ENCODE assay signal across 8 mouse cellular contexts in the genomic region with DNA sequence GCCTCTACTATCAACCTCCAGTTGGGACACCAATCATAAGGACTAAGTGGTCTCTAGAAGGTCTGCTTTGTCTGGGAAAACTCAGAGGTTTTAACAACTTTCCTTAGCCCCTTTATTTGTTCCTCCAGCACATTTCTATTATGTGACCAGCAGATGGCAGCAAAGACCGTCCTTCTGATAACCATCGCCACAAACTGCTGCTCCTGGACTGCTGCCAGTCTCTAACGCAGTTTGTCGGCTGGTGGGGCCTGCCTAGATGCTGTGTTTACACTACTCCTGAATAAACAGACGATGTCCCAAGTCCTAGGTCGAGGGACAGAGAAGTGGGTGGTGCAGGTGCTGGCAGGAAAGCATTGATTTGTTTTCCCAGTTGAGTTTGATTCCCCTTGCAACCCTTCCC. TPM values are rescaled to one million over a fixed set of nuclear protein-coding genes. Genes with fewer than 3 reads are reported as not detected.
DNase-seq lines count a peak whose midpoint lies in the region; ATAC-seq and TF ChIP-seq lines count a peak whose summit lies in the region.

No protein-coding gene starts in this region.

- H3K4me3 ChIP-seq in ES-E14 (ENCODE audit: insufficient read depth in 1 of 2, low read depth in 1 of 2, low read length in 2 of 2, poor library complexity in 1 of 2, severe bottlenecking in 1 of 2), result no peak overlapping the region
- H3K4me3 ChIP-seq in forebrain, postnatal 0 days (ENCODE audit: low read depth, low read length), result no peak overlapping the region
- H3K4me3 ChIP-seq in liver, embryonic 12.5 days, result no peak overlapping the region
- H3K4me3 ChIP-seq in neural tube, embryonic 14.5 days (ENCODE audit: low read depth, low read length), result no peak overlapping the region
- H3K4me3 ChIP-seq in thymus, adult 2 months (ENCODE audit: control insufficient read depth, insufficient read depth, low read length), result no peak overlapping the region

- peak; percentile 79 for DNase-seq in 416B (ENCODE audit: low read depth)
- peak; percentile 66 for DNase-seq in ES-E14 (ENCODE audit: low read depth, low spot score)
- peak; percentile 61 for DNase-seq in c-Kit-positive CD71-positive TER-119-positive erythroid progenitor cells, embryonic 14.5 days (ENCODE audit: low spot score)
- DNase-seq in forebrain, postnatal 0 days, result peak; percentile 92
- peak; percentile 59 for DNase-seq in kidney, adult 9 months
- peak; percentile 59 for DNase-seq in thymus, adult 2 months

- no peak overlapping the region for H3K4me2 ChIP-seq in forebrain, postnatal 0 days (ENCODE audit: low read depth)
- no peak overlapping the region for H3K4me2 ChIP-seq in liver, embryonic 12.5 days
- no peak overlapping the region for H3K4me2 ChIP-seq in neural tube, embryonic 14.5 days (ENCODE audit: low read depth, low read length)

- H3K9me3 ChIP-seq in ES-E14 (ENCODE audit: control insufficient read depth, insufficient read depth, low read depth, low read length), result no peaks in the 10 kb centered on the region
- H3K9me3 ChIP-seq in forebrain, postnatal 0 days (ENCODE audit: low read length), result no peaks in the 10 kb centered on the region
- no peaks in the 10 kb centered on the region for H3K9me3 ChIP-seq in liver, embryonic 12.5 days (replicated peaks)
- no peaks in the 10 kb centered on the region for H3K9me3 ChIP-seq in neural tube, embryonic 14.5 days (ENCODE audit: control insufficient read depth, low read length)

- peaks cover 0 to 6% of the 10 kb centered on the region in 2 experiments; a peak in 1 of 4 replicates for H3K4me1 ChIP-seq in ES-E14 (ENCODE audit: control insufficient read depth in 2 of 2, insufficient read depth in 2 of 2, low read length in 2 of 2, poor library complexity in 1 of 2)
- H3K4me1 ChIP-seq in forebrain, postnatal 0 days (ENCODE audit: insufficient read depth), result no peaks in the 10 kb centered on the region
- H3K4me1 ChIP-seq in liver, embryonic 12.5 days, result peaks cover 7% of the 10 kb centered on the region; the same call in 1 of the 2 replicates
- no peaks in the 10 kb centered on the region for H3K4me1 ChIP-seq in neural tube, embryonic 14.5 days (ENCODE audit: control insufficient read depth, insufficient read depth, low read length)
- H3K4me1 ChIP-seq in thymus, adult 2 months (replicated peaks; ENCODE audit: control insufficient read depth, insufficient read depth, low read length), result no peaks in the 10 kb centered on the region

- peak; percentile 55 for ATAC-seq in forebrain, postnatal 0 days
- peak; percentile 74 for ATAC-seq in liver, embryonic 12.5 days
- peak; percentile 70 for ATAC-seq in neural tube, embryonic 14.5 days (ENCODE audit: low read depth)

- H3K27ac ChIP-seq in ES-E14 (ENCODE audit: insufficient read depth, low read depth, low read length, poor library complexity, severe bottlenecking), result no peak overlapping the region
- H3K27ac ChIP-seq in forebrain, postnatal 0 days (ENCODE audit: low read depth, low read length), result no peak overlapping the region
- no peak overlapping the region for H3K27ac ChIP-seq in liver, embryonic 12.5 days
- H3K27ac ChIP-seq in neural tube, embryonic 14.5 days (ENCODE audit: low read depth, low read length), result no peak overlapping the region
- no peak overlapping the region for H3K27ac ChIP-seq in thymus, adult 2 months (ENCODE audit: control insufficient read depth, insufficient read depth, low read length)

- in situ Hi-C loops in ES-E14 (cut with MboI; ENCODE audit: low sequenced_read_pairs in 2 of 2, unreplicated experiment in 2 of 2), result loop anchor here in 1 of 2 experiments (5.0 to 25.0 kb wide), 2 partner anchors 266 to 456 kb away; a partner anchor contains a TSS

- no peaks in the 10 kb centered on the region for H3K36me3 ChIP-seq in ES-E14 (ENCODE audit: control insufficient read depth, insufficient read depth, low read length, poor library complexity, severe bottlenecking)
- H3K36me3 ChIP-seq in forebrain, postnatal 0 days (ENCODE audit: insufficient read depth), result no peaks in the 10 kb centered on the region
- H3K36me3 ChIP-seq in liver, embryonic 12.5 days, result no peaks in the 10 kb centered on the region
- H3K36me3 ChIP-seq in neural tube, embryonic 14.5 days (ENCODE audit: control insufficient read depth, insufficient read depth, low read length), result no peaks in the 10 kb centered on the region
- H3K36me3 ChIP-seq in thymus, adult 2 months (ENCODE audit: control insufficient read depth, insufficient read depth, low read length), result no peaks in the 10 kb centered on the region

- under 1% methylated on average over 6 of the region's 6 CpGs for WGBS in forebrain, postnatal 0 days
- 2% methylated on average over 6 of the region's 6 CpGs for whole genome bisulfite sequencing in liver, embryonic 12.5 days (ENCODE audit: insufficient replicate concordance)
- WGBS in neural tube, embryonic 14.5 days, result 0% methylated on average over 6 of the region's 6 CpGs
- WGBS in thymus, adult 2 months, result under 1% methylated on average over 6 of the region's 6 CpGs

- TF ChIP-seq POLR2A in thymus, adult 2 months (IDR thresholded peaks at IDR 0.05; ENCODE audit: control insufficient read depth, extremely low read depth, insufficient read depth, low read length, poor library complexity), result no peak

- peak; percentile 88 for TF ChIP-seq CTCF in forebrain, postnatal 0 days (IDR thresholded peaks at IDR 0.05; ENCODE audit: low read depth)
- TF ChIP-seq CTCF in thymus, adult 2 months (IDR thresholded peaks at IDR 0.05; ENCODE audit: borderline replicate concordance, control insufficient read depth, extremely low read depth, insufficient read depth, low read length, poor library complexity), result peak; percentile 47; the same call in 1 of the 2 replicates

- H3K27me3 ChIP-seq in forebrain, postnatal 0 days (ENCODE audit: insufficient read depth, low read length), result no peaks in the 10 kb centered on the region; the same call in none of the 2 replicates
- peaks cover 14% of the 10 kb centered on the region for H3K27me3 ChIP-seq in liver, embryonic 12.5 days (replicated peaks)
- H3K27me3 ChIP-seq in neural tube, embryonic 14.5 days (ENCODE audit: control insufficient read depth, insufficient read depth, low read length), result no peaks in the 10 kb centered on the region
- no peaks in the 10 kb centered on the region for H3K27me3 ChIP-seq in thymus, adult 2 months (ENCODE audit: control insufficient read depth, insufficient read depth, low read length)

- no peak overlapping the region for H3K9ac ChIP-seq in ES-E14 (ENCODE audit: insufficient read depth, low read depth, low read length, poor library complexity, severe bottlenecking)
- H3K9ac ChIP-seq in forebrain, postnatal 0 days, result no peak overlapping the region
- no peak overlapping the region for H3K9ac ChIP-seq in liver, embryonic 12.5 days
- H3K9ac ChIP-seq in neural tube, embryonic 14.5 days (replicated peaks; ENCODE audit: low read depth, low read length), result no peak overlapping the region

TF ChIP-seq in ES-E14, 5 proteins besides CTCF, POLR2A, EP300 and RAD21:
- TF ChIP-seq MAFK (IDR thresholded peaks at IDR 0.05; ENCODE audit: insufficient read depth, low read depth, low read length) (no peak), ZC3H11A (IDR thresholded peaks at IDR 0.05; ENCODE audit: borderline replicate concordance, low read depth, low read length) (peak; percentile 95), ZNF384 (IDR thresholded peaks at IDR 0.05; ENCODE audit: low read depth, low read length) (no peak)

RNA-seq across cellular contexts. Expression of a gene that starts 18.2 kb away (rescaled TPM):
- total RNA-seq in ES-E14 (2012; rRNA removed), result not detected in 2 replicates
- total RNA-seq in forebrain, postnatal 0 days (2014; rRNA removed), result 0.92 TPM in 1 of 2 replicates, not detected in the other
- polyA plus RNA-seq in forebrain, postnatal 0 days (2015; fragmentation: Nextera tagmentation; extraction: Ambion mirVana), result 0.36 and 0.88 TPM in 2 replicates
- polyA plus RNA-seq in liver, embryonic 12.5 days (2016; fragmentation: Nextera tagmentation; extraction: Ambion mirVana), result not detected in 2 replicates
- polyA plus RNA-seq in neural tube, embryonic 14.5 days (2014; fragmentation: Nextera tagmentation; extraction: Ambion mirVana), result 0.19 and 0.28 TPM in 2 replicates
- polyA plus RNA-seq in thymus, adult 2 months (2012; rRNA removed), result 0.09 TPM in 1 of 2 replicates, not detected in the other
